Mouse (Mus musculus) cerebellum, adult 18-20 months (tissue): ENCODE measurements around the gene Zfp451.
"Not testable (repeated sequence)": the region's sequence is repeated elsewhere in the genome, so short reads cannot be mapped to it uniquely, and the experiment has no call there.

Experiments
- DNase-seq, 2 experiments: peaks; one replicate each; pipeline ENCODE4 v3.0.0; 2021

The Zfp451 gene

DNA sequence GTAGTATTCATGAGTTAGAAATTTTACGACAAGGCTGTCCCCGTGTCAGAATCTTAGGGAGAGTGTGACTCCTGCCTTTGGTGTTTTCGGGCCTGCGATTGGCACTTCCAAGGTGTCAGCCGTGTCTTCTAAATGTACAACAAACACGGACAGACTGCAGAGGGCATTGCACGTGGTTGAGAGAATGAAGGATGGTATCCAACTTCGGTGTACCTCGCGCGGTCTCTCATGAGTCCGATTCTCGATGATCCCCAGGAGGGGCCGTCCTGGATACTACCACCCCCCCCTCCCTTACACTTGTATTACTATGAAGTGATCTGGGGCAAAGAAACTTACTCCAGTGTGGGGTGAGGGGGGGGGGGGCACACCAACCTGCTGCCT, 57.4 kb downstream of the Zfp451 start:
- DNase-seq = peak; percentile 33 to 38

DNA sequence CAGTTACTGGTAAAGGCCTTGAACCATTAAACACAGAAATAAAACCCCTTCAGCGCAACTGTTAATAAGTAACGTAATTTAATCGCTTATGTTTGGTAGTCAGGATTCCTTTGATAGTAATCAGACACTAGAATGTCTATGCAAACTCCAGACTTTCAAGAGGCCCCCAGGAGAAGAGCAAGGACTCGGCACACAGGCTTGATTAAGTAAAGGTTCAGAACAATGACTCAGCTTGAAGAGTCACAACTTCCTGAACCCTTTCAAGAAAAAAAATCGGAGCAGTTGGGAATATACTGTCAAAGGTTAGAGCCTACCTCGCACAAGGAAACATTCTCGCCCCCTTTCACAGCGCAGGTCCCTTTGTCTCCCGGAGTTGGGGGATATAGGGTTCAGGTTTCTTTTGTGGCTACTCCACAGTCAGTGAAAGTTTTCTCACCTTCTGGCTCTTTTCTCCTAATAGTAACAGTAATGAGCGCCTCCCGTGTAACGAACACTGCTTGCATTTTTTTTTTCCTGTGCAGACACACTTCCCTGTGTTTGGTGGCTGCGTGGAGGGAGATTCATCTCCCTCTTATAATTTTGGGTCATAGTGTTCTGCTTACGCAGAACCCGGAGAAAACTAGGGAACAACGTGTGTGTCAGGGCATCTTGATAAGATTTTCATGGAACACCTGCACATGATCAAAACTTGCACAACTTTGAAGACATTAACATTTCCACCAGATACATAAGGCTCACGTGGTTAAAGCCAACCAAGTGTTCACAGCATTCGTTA, 58.0 kb downstream of the Zfp451 start:
- DNase-seq = no peak

GRCm38 (mm10) chr1:33755799-33756198, 58.6 kb downstream of the Zfp451 start:
- no peak for DNase-seq

GRCm38 (mm10) chr1:33754965-33755735, 59.2 kb downstream of the Zfp451 start:
- DNase-seq = no peak

DNA sequence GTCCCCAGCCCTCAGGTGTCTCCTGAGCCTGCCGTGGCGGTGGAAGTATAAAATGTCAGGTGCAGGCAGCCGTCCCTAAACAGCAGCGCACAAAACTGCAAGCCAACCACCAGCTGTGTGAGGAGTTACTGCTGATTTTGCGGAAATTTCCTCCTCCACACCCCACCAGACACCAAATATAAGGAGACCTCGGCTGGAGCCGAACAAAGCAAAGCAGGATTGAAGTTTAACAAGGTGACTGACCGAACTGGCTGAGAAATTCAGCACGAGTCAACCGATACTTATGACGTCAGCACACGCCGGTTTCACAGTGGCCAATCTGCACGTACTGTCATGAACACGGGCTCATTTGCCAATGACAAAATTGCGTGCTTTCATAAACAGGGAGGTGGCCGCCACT, 60.3 kb downstream of the Zfp451 start:
- DNase-seq = no peak

DNA sequence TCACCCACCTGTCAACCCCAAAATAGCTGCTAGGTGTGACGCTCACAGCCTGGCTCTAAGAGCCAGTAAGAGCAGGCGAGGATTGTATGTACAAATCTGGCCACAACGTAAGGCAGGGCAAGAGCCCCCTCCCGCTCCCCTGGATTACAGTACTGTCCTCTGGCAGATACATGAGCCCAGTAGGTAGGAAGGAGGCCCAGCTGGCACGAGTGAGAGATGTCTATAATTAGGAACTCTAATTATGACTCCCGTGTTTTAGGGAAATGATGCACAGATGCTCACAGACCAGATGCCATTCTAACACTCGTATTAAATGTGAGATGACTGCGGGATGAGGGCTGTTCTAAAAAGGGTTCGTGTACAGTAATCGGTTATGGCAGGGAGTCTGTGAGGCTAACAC, 63.1 kb downstream of the Zfp451 start:
- DNase-seq = peak; percentile 48 to 59

DNA sequence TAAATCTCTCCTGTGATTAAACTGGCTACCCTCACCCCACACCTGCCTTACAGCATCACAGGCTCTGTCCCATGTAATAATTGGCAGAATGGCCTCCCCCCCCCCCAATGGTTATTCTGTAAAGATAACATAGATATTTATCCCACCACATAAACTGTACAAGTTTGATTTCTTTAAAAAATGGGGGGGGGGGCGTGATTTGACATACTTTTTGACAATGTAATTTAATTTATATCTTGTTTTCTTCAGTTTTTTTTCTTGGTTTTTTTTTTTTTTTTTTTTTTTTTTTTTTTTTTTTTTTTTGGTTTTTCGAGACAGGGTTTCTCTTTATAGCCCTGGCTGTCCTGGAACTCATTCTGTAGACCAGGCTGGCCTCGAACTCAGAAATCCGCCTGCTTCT, 64.7 kb downstream of the Zfp451 start:
- not testable (repeated sequence) for DNase-seq

GRCm38 (mm10) chr1:33749109-33749508, 65.3 kb downstream of the Zfp451 start:
- DNase-seq = no peak

DNA sequence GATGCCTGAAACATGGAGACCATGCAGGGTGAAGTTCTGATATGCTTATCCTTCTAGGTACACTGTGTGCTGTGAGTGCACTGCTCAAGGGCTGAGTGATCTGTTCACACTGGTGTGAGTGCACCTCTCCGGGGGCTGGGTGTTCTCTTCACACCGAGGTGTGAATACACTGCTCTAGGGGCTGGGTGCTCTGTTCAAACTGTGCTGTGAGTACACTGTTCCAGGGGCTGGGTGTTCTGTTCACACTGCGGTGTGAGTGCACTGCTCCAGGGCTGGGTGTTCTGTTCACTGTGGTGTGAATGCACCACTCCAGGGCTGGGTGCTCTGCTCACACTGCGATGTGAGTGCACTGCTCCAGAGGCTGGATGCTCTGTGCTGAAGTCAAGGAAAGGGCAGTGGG, 68.5 kb downstream of the Zfp451 start:
- DNase-seq = no peak

GRCm38 (mm10) chr1:33744815-33745214, 69.6 kb downstream of the Zfp451 start:
- DNase-seq = not testable (repeated sequence)

- DNase-seq = peak; percentile 37 to 52
Measured at GRCm38 (mm10) chr1:33742903-33743302, 71.5 kb downstream of the Zfp451 start.

- DNase-seq = peak; percentile 85 to 87
Measured at GRCm38 (mm10) chr1:33739302-33739701, 75.1 kb downstream of the Zfp451 start.

DNA sequence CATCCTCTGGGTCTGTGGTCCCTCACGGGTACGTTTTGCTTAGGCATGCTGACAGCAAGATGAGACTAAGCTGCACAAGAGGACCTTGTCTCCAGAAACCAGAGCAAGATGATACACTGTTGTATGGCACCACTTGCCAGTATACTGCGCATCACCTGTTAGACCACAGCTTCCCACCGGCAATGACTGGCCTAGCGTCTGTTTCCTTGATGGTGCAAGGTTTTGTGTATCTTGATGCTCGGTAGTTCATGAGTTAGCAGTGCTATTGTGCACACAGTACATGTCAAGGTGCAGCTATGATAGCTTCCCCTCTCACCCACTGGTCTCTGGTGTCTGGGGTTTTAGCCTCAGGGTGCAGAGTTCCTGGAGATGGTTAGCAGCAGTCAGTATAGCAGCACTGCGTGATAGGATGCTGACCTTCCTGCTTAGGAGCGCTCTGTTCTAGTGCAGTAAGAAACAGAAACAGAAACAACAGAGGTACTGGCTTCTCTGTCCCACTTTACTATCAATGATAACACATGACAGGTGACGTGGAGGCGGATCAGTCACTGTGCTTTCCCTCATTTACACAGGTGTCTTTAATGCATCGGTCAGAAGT, 75.6 kb downstream of the Zfp451 start:
- no peak for DNase-seq

GRCm38 (mm10) chr1:33738281-33738680, 76.1 kb downstream of the Zfp451 start:
- no peak for DNase-seq

- DNase-seq = no peak
Measured at GRCm38 (mm10) chr1:33734001-33734685, 80.3 kb downstream of the Zfp451 start.

DNA sequence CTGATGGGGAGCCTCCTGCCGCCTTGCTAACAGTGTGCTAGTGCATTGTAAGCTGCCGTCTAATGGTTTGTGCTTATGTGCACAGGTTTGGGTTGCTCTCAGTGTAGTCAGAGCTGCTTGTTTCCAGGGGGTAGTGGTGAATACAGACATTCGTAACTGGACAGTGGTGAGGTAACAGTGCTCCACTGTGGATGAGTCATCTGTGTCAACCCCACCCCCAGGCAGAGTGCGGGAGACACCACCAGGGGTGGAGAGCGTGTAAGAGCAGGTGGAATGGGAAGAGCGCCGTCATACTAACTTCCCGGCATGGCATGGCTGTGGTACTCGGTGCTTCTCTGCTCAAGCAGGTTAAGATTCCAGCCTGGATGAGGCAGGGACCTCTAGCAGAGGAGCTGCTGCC, 81.4 kb downstream of the Zfp451 start:
- no peak for DNase-seq

DNA sequence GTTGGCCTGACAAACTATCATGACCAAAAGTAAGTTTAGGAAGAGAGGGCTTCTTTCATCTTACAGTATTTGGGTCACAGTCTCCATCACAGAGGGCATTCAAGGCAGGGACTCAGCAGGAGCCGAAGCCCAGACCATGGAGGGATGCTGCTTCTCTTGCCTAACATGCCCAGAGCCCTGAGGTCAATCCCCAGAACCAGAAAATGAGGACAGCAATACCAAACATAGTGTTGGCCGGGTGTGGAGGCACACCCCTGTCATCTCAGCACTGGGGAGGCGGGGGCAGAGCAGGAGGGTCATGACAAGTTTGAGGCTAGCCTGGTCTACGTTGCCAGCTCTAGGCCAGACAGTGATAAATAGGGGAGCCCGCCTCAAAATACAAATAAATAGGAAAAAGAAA, 89.3 kb downstream of the Zfp451 start:
- no peak for DNase-seq

GRCm38 (mm10) chr1:33724516-33724915, 89.9 kb downstream of the Zfp451 start:
- no peak for DNase-seq

- DNase-seq = no peak
Measured at GRCm38 (mm10) chr1:33721020-33721419, 93.4 kb downstream of the Zfp451 start.

DNA sequence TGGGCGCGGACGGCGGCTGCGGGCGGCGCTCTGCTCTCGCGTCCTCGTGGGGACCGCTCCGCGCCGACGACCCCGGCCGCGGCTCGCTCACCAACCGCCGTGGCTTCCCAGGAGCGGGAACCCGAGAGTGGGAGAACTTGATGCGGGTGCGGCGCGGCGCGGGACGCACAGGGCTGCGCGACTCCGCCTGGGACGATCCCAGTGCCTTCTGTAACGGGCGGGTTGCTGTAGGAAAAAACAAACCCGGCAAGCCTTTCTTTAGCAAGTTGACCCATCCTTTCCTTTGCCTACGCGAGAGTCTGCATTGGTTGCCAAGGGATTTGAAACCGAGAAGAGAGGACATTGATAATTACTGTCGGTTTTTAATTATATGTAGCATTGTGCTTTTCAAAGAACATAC, 94.2 kb downstream of the Zfp451 start:
- no peak for DNase-seq

DNA sequence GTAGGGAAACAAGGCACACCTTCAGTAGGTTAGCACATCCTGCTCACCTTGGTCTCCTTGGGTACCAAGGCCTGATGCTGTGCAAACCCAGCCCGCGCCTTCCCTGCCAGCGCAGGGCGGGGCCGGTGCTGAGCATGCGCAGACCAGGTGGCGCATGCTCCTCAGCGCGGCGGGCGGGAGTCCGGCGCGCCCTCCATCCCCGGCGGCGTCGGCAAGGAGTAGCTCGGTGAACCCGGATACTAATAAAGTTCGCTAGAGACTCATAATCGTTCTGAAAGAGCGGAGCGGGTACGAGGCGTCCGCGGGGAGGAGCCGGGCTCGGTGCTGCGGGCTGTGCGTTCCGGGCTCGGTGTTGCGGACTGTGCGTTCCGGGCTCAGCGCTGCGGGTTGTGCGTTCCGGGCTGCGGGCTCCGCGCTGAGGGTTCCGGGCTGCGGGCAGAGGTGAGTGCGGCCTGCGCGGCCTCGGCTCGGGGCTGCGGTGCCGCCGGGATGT, 94.6 kb downstream of the Zfp451 start, which contains the start of gene Rab23:
TSS of gene Rab23 (plus strand) at position 155 of the 493 bp plus-strand sequence.
- DNase-seq = peak; percentile 84 to 93

DNA sequence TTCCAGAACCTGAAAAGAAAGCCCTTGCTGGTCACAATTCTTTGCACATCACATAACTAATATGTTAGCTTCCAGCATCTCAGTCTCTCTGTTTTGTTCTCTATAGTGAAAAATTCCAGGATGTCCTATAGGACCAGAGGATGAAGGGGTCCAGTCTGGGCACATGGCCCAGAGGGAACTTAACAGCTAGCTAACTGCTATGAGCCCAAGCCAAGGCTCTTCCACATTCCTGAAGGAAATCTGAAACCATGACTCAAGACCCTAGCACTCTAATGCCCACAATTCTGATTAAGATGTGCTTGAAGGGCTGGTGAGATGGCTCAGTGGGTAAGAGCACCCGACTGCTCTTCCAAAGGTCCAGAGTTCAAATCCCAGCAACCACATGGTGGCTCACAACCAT, 96.8 kb downstream of the Zfp451 start:
- DNase-seq = no peak

GRCm38 (mm10) chr1:33714796-33715195, 99.6 kb downstream of the Zfp451 start:
- no peak for DNase-seq
